Mouse (Mus musculus): ENCODE data around the gene U2af1.

- no peak for TF ChIP-seq POLR2A (IDR thresholded peaks at IDR 0.05; ENCODE audit: low read depth, low read length)
- TF ChIP-seq CTCF (IDR thresholded peaks at IDR 0.05; ENCODE audit: extremely low read depth, insufficient read length, insufficient replicate concordance, low read depth, low read length) = no peak
Measured at GRCm38 (mm10) chr17:31653277-31653676, 5.4 kb downstream of the U2af1 start.

All from small intestine, adult 2 months (tissue).